Mouse (Mus musculus) induced T-regulatory cell, adult 2 months (primary cell): ENCODE data around the gene Il17c.

ENCODE experiments used
- DNase-seq: peaks from one replicate; pipeline ENCODE4 v3.0.0-alpha.2; 2012; ENCODE audit warnings: low read depth

Il17c gene

GRCm38 (mm10) chr8:122431694-122432442 lies 10.0 kb downstream of the Il17c start:
- DNase-seq, result peak; percentile 61

DNA sequence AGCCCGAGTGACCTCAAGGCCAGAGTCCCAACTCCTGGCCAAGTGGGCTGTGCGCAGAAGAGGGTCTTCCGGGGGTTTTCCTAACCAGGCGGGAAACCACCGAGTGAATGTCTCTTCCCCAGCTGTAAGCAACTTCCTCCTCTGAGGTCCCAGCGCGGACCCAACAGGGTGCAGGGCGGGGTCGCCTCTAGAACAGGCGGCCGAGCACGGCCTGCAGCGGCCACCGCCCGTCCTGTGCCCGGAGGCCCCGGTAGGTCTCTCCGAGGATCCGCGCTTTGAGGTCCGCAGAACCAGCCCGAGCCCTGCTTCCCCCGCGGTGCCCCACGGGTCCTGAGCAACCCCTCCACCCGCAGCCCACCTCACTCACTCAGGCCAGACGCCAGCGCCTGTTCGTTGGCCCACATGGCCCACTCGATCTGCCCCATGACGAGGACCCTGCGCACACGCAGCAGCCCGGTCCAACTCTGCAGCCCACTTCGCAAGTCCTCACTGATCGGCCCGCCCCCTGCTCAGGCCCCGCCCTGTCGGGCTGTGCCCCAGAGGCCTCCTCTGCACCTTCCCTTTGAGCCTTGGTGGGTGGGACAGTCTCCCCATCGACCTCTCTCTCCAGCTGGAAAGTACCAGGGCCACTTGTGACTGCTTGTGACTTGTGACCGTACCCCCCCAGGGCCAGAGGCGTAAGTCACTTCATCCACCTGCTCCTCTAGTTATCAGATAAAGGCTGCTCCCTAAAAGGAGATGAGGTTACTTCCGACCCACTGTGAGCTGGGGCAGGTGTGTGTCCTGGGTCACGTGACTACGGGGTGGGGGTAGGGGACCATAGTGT lies 10.8 kb downstream of the Il17c start, which contains the start of gene Cyba:
Gene Cyba, minus strand, starts transcription at position 488 of the 826 bp plus-strand sequence.
- DNase-seq, result peak; percentile 92

GRCm38 (mm10) chr8:122433269-122433905 lies 11.6 kb downstream of the Il17c start:
- DNase-seq, result no peak

- DNase-seq, result peak; percentile 63
Measured at GRCm38 (mm10) chr8:122435375-122435774, 13.6 kb downstream of the Il17c start.

DNA sequence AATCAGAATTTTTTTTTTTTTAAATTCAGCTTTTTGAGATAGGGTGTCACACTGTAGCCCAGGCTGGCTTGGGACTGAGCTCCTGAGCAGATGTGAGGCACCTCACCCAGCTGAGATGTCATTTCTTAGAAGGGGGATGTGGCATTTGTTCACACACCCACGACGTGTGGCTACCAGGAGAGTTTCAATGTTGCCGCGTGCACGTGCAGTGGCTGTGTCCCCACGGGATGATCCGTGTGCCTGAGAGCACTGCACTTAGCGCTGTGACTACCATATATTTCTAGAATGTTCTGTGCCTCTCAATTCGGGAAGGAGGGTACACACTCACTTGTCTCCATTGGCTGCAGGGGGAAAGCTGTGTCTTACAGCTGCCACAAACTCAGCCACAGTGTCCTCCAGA lies 14.3 kb downstream of the Il17c start:
- peak; percentile 69 for DNase-seq

DNA sequence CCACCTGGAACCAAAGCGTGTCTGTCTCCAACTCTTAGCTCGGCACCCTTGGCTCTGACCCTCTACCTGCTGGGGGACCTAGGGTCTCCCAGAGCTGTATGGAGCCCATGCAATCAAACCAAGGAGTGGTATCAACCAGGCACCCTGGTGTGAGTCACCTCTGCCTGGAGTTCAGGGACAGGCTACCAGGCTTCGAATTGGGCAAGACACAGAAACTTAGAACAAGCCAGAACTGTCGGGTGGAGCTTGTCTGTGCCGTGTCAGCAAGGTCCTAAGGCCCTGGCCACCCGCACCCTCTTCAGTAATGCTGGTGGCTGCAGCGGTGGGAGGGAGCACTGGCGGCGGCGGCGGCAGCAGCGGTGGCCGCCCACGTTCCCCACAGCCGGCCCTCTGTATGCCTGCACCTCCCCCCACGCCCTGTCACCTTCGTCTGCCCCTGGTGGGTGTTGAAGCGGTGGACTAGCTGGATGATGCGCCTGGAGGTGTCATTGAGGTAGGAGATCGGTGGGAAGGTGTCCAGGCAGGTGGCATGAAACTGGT lies 14.8 kb downstream of the Il17c start:
- DNase-seq, result peak; percentile 61

DNA sequence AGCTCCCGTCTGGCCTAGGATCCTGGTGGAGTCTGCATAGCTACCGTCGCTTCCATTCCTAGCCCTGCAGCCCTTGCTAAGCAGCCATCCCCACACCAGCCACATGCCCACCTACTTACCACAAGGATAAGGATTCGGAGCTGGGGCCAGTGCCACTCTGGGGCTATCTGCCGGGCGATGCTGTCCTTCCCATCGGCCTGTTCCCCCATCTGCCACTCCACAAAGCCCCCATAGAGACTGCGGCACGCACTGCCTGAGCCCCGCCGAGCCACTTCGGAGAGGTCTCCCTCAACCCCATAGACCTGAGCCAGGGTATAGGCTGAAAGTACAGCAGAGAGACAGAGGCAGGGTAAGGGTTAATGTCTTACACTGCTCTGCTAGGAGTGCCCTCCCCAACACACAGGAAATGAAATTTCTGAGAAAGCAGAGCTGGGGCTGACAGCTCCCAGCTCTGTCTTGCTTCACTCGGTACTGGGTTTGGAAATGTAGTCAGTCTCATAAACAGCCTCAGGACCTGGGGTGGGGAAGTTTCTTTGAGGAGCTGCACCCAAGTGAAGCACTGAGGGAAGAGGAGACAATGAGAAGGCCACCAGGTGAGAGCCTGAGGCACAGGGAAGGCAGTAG lies 16.0 kb downstream of the Il17c start:
- peak; percentile 67 for DNase-seq

DNA sequence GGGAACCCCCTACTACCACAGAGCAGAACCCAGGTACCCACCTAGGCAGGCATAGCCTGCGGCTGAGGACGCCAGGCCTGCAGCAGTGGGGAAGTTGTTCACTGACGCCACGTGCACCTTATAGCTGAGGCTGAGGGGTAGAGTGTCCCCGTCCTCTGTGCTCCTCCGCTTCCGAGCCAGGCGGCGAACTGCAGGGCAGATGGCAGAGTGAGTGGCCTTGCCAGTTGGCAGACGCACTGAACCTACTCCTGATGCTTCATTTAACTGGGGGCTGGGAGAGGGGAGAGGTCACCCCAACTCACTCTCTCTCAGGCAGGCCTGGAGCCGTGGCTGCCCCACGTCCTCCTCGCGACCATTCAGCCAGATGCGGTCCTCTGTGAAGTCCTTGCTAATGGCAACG lies 17.5 kb downstream of the Il17c start:
- DNase-seq, result no peak

DNA sequence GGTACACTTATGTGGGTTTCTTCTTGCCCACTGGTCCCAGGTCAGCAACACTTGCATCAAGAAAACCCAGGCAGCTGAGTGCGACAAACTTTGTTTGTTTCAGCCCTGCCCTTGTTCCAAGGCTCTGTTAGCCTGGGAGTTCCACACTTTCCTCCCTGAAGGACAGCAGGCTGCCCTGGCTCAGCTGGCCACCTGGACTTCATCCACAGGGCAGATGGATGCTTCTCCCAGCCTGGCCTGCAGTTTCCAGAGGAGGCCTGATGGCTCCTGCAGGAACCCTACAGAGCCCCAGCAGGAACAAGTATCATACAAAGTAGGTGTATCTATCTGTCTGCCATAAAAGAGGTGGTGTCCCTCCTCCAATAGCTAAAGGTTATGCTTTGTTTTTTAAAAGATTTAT lies 19.5 kb downstream of the Il17c start:
- no peak for DNase-seq

GRCm38 (mm10) chr8:122442356-122442755 lies 20.5 kb downstream of the Il17c start:
- no peak for DNase-seq

DNA sequence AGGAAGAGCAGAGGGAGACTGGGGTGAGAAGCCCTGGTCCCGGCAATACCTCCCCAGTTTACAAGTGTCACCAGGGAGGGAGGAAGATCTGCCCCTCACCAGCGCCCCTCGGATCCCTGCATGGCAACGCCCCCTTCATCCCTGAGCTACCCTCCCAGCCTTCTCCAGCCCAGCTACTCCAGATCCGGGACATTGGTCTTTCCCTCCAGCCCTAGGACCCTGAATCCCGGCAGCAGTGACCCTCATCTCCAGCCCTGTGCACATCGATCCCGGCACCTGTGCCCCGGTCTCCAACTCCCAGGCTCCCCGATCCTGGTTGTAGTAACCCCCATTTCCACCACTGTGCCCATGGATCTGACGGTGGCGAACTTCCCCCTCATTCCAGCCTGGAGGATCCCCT lies 21.0 kb downstream of the Il17c start:
- no peak for DNase-seq

DNA sequence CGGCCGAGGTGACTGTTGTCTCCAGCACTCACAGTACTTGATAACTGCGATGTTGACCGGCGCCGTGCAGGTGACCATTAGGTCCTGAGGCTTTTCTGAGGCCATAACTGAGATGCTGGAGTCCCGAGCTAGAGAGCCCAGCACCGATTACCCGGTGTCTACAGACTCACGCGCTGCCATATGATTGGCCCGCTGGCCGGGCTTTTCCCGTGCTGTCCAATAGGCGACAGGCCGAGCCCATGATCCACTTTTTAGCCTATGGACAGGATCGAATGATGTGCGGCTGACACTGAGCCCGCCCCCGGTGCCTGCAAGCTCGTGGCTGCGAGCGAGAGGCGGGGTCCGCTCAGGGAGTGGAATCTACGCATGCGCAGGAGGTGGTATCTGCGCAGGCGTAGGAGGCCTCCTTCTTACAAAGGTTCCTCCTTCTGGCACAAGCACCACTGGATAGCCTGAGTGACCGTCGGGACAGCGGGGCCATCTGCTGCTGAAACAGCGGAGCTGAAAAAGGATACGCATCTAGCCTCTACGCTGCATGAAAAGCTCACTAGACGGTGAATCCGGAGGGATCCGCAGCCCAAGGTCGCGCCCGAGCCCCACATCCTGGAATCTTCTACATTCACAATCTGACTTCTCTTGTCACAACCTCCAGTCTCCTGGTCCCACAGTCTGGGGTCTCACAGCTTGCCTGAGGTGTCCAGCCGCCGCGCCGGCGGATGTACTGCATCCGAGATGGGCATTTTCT lies 21.6 kb downstream of the Il17c start, which contains the start of gene Mvd:
Gene Mvd, minus strand, starts transcription at position 161 of the 745 bp plus-strand sequence.
- peak; percentile 99 for DNase-seq

GRCm38 (mm10) chr8:122444058-122444748 lies 22.4 kb downstream of the Il17c start:
- peak; percentile 85 for DNase-seq

- DNase-seq, result peak; percentile 20
Measured at GRCm38 (mm10) chr8:122445203-122445602, 23.4 kb downstream of the Il17c start.

- DNase-seq, result no peak
Measured at GRCm38 (mm10) chr8:122451161-122451703, 29.4 kb downstream of the Il17c start.

GRCm38 (mm10) chr8:122452154-122452553 lies 30.3 kb downstream of the Il17c start:
- no peak for DNase-seq

DNA sequence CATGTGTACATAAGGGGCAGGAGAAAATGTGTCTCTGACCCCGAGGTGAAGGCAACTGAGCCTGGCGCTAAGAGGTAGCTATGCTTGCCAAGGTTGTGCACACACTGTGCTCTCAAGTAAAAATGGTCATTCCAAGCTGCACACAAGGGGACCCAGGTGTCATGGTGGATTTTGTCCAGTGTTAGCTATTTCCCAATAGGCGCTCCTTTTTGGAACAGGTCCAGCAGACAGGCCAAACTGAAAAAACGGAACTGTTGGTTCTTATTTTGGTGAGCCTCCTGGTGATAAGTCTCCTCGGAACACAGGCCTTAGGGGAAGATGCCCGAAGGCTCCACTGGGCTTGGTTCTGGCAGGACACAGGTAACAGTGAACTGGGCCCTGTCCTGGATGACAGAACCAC lies 32.6 kb downstream of the Il17c start:
- no peak for DNase-seq

DNA sequence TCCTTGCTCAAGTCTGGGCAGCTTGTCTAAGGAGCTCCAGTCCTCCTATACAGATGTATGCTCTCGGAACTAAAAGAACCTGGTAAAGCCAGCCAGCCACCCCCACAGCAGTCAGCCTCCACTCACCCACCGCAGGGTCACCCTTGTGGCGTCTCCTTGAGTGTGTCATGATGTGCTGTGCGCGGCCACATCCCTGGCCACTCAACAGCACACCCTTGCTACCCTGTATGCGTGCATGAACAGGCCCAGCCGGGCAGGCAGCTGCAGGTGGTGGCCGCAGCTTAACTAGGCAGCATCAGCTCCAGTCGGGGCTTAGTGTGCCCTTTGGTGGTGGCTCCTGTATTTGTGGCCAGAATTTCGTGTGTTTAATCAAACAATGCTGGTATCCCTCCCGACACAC lies 35.4 kb downstream of the Il17c start:
- DNase-seq, result no peak

GRCm38 (mm10) chr8:122459218-122459900 lies 37.5 kb downstream of the Il17c start:
- DNase-seq, result peak; percentile 73

GRCm38 (mm10) chr8:122459990-122460389 lies 38.2 kb downstream of the Il17c start:
- peak; percentile 69 for DNase-seq
